21 mouse cellular contexts compared by ENCODE assay signal in the genomic region with DNA sequence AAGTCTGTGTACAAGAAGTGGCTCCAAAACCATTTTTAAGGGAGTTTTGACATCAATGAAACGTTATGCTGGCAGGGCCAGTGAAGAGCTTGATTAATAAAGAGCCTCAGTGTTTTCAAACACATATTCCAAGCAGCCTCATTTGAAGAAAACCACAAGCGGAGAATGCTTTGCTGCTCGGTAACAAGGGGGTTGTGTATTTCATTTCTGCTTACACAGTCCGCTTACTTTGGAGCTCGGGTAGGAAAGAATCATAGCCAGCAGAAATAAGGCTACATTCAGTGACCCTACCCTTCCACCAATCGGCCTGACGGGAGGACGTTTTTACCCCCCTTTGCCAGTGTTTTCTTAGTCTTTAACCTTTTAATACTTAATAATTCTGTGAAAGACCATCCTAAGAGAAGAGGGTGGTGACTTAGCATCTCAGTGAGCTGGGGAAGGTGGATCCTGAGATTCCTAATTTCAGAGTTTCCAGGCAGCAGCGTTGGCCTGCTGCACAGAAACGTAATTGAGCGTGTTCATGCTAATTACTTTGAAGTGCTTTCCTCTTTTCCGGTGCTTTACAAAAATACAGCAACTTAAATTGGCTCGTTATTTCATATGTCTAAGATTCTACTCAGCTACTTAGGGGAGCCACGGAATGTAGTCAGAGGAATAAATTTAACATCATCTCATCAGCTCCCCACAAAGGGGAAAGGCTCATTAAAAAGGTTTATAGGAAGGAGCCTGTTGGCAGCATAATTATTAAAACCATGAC.
DNase-seq lines count a peak whose midpoint lies in the region; ATAC-seq and TF ChIP-seq lines count a peak whose summit lies in the region.
"Had no signal": no experiment of that assay in that cellular context is flagged by ENCODE, and none has a peak within 500 bp of the region (broad histone marks: within the 10 kb centered on the region; RNA-seq: fewer than 3 reads in every experiment).

No protein-coding gene starts in this region.

- H3K27me3 ChIP-seq in embryonic facial prominence, embryonic 14.5 days (replicated peaks; ENCODE audit: control insufficient read depth, insufficient read depth, low read length): no peaks in the 10 kb centered on the region
- no peaks in the 10 kb centered on the region for H3K27me3 ChIP-seq in embryonic facial prominence, embryonic 10.5 days (replicated peaks; ENCODE audit: low read depth, poor library complexity, severe bottlenecking)
- H3K27me3 ChIP-seq in limb, embryonic 14.5 days (ENCODE audit: control insufficient read depth, insufficient read depth, low read length): no peaks in the 10 kb centered on the region
- no peaks in the 10 kb centered on the region for H3K27me3 ChIP-seq in limb, embryonic 10.5 days (ENCODE audit: low read depth, poor library complexity, severe bottlenecking)
- H3K27me3 ChIP-seq: hindbrain, embryonic 12.5 days; kidney, embryonic 15.5 days; limb, embryonic 13.5 days had no signal

- H3K27ac ChIP-seq in embryonic facial prominence, embryonic 14.5 days (replicated peaks; ENCODE audit: low read depth, low read length): no peak overlapping the region
- H3K27ac ChIP-seq in embryonic facial prominence, embryonic 10.5 days (replicated peaks): no peak overlapping the region
- H3K27ac ChIP-seq in limb, embryonic 14.5 days (replicated peaks; ENCODE audit: low read depth, low read length): no peak overlapping the region
- H3K27ac ChIP-seq in limb, embryonic 10.5 days: no peak overlapping the region
- H3K27ac ChIP-seq: heart, adult 2 months; hindbrain, embryonic 12.5 days; kidney, embryonic 15.5 days; left cerebral cortex, adult 2 months; limb, embryonic 13.5 days had no signal

- 50% methylated on average over 14 of the region's 14 CpGs for WGBS in embryonic facial prominence, embryonic 14.5 days
- WGBS in embryonic facial prominence, embryonic 10.5 days: 66% methylated on average over 14 of the region's 14 CpGs
- WGBS in limb, embryonic 14.5 days: 43% methylated on average over 14 of the region's 14 CpGs
- 78% methylated on average over 14 of the region's 14 CpGs for WGBS in limb, embryonic 10.5 days

- no peak overlapping the region for H3K4me3 ChIP-seq in embryonic facial prominence, embryonic 14.5 days (ENCODE audit: low read depth, low read length)
- no peak overlapping the region for H3K4me3 ChIP-seq in embryonic facial prominence, embryonic 10.5 days
- no peak overlapping the region for H3K4me3 ChIP-seq in limb, embryonic 14.5 days (replicated peaks; ENCODE audit: low read length)
- H3K4me3 ChIP-seq in limb, embryonic 10.5 days: no peak overlapping the region
- H3K4me3 ChIP-seq: heart, adult 2 months; hindbrain, embryonic 12.5 days; kidney, embryonic 15.5 days; left cerebral cortex, adult 2 months; limb, embryonic 13.5 days had no signal

- no peak for TF ChIP-seq POLR2A in limb, embryonic 14.5 days (IDR thresholded peaks at IDR 0.05; ENCODE audit: borderline replicate concordance, extremely low read depth, insufficient read depth, insufficient read length)

- H3K9me3 ChIP-seq in embryonic facial prominence, embryonic 14.5 days (ENCODE audit: control insufficient read depth, low read length): no peaks in the 10 kb centered on the region
- no peaks in the 10 kb centered on the region for H3K9me3 ChIP-seq in embryonic facial prominence, embryonic 10.5 days
- no peaks in the 10 kb centered on the region for H3K9me3 ChIP-seq in limb, embryonic 14.5 days (ENCODE audit: control insufficient read depth, low read length)
- no peaks in the 10 kb centered on the region for H3K9me3 ChIP-seq in limb, embryonic 10.5 days (replicated peaks)
- H3K9me3 ChIP-seq: G1E; hindbrain, embryonic 12.5 days; kidney, embryonic 15.5 days; limb, embryonic 13.5 days had no signal

- H3K4me2 ChIP-seq in embryonic facial prominence, embryonic 14.5 days (ENCODE audit: low read depth, low read length): no peak overlapping the region
- H3K4me2 ChIP-seq in limb, embryonic 14.5 days (replicated peaks; ENCODE audit: low read depth, low read length, severe bottlenecking): no peak overlapping the region
- H3K4me2 ChIP-seq: hindbrain, embryonic 12.5 days; kidney, embryonic 15.5 days; limb, embryonic 13.5 days had no signal

- no peaks in the 10 kb centered on the region for H3K36me3 ChIP-seq in embryonic facial prominence, embryonic 14.5 days (ENCODE audit: control insufficient read depth, insufficient read depth, low read length)
- no peaks in the 10 kb centered on the region for H3K36me3 ChIP-seq in embryonic facial prominence, embryonic 10.5 days (replicated peaks)
- H3K36me3 ChIP-seq in limb, embryonic 14.5 days (ENCODE audit: control insufficient read depth, insufficient read depth, low read length): no peaks in the 10 kb centered on the region
- H3K36me3 ChIP-seq in limb, embryonic 10.5 days: no peaks in the 10 kb centered on the region
- H3K36me3 ChIP-seq: G1E; hindbrain, embryonic 12.5 days; kidney, embryonic 15.5 days; limb, embryonic 13.5 days had no signal

- no peak for ATAC-seq in embryonic facial prominence, embryonic 14.5 days (ENCODE audit: low read depth)
- ATAC-seq in limb, embryonic 14.5 days (ENCODE audit: low FRiP score, low read depth): peak; percentile 30; the same call in 1 of the 2 replicates
- ATAC-seq: CD4-positive, CD25-positive, alpha-beta regulatory T cell, adult 4 months; intestine, embryonic 16.5 days; liver, postnatal 0 days had no signal

- DNase-seq in embryonic facial prominence, embryonic 14.5 days (ENCODE audit: low spot score): peak; percentile 31
- DNase-seq in embryonic facial prominence, embryonic 10.5 days (ENCODE audit: low spot score): no peak
- DNase-seq in limb, embryonic 14.5 days (ENCODE audit: low spot score): no peak
- DNase-seq in limb, embryonic 10.5 days (ENCODE audit: low spot score): no peak
- DNase-seq in right cerebral cortex, postnatal 4 days: peak; percentile 2
- DNase-seq in right cerebral cortex, adult 18-20 months: no peak
- peak; percentile 22 for DNase-seq in telencephalon, adult 2 months (ENCODE audit: low read depth, low spot score)
- no peak for DNase-seq in kidney, postnatal 36 days
- DNase-seq: cerebellum, adult 11 months; cerebellum, postnatal 14 days; heart, adult 2 months; liver, postnatal 0 days; lung, postnatal 14 days; thymus, adult 18-20 months had no signal

- no peak overlapping the region for H3K9ac ChIP-seq in embryonic facial prominence, embryonic 14.5 days (ENCODE audit: low read depth, low read length)
- H3K9ac ChIP-seq in limb, embryonic 14.5 days (ENCODE audit: low read depth, low read length, severe bottlenecking): no peak overlapping the region
- H3K9ac ChIP-seq: hindbrain, embryonic 12.5 days; kidney, embryonic 15.5 days; limb, embryonic 13.5 days; liver, postnatal 0 days had no signal

- H3K4me1 ChIP-seq in embryonic facial prominence, embryonic 14.5 days (ENCODE audit: control insufficient read depth, insufficient read depth, low read length): no peaks in the 10 kb centered on the region
- 0 out of 2 replicates have a peak, but pooled peaks cover 6% of the 10 kb centered on the region for H3K4me1 ChIP-seq in embryonic facial prominence, embryonic 10.5 days
- H3K4me1 ChIP-seq in limb, embryonic 14.5 days (ENCODE audit: control insufficient read depth, insufficient read depth, low read length): no peaks in the 10 kb centered on the region
- H3K4me1 ChIP-seq in limb, embryonic 10.5 days: peaks cover 5% of the 10 kb centered on the region; the same call in 1 of the 2 replicates
- H3K4me1 ChIP-seq: hindbrain, embryonic 12.5 days; kidney, embryonic 15.5 days; limb, embryonic 13.5 days had no signal

Comparison
In these comparisons a context has a peak if more than half of its experiments do, and no peak if none do; other contexts are left out.
1. DNase-seq: peak in embryonic facial prominence, embryonic 14.5 days (single experiment), right cerebral cortex, postnatal 4 days (single experiment) and telencephalon, adult 2 months (single experiment); none in embryonic facial prominence, embryonic 10.5 days (single experiment), limb, embryonic 14.5 days (single experiment), limb, embryonic 10.5 days (single experiment), right cerebral cortex, adult 18-20 months (single experiment) and kidney, postnatal 36 days (0 of 2).